ENCODE assay signal across 10 mouse cellular contexts in genomic region chr1:182951298-182951697, GRCm38 (mm10). TPM values are rescaled to one million over a fixed set of nuclear protein-coding genes. Genes with fewer than 3 reads are reported as not detected.
DNase-seq lines count a peak whose midpoint lies in the region; ATAC-seq and TF ChIP-seq lines count a peak whose summit lies in the region.
"Had no signal": no experiment of that assay in that cellular context is flagged by ENCODE, and none has a peak within 500 bp of the region (broad histone marks: within the 10 kb centered on the region; RNA-seq: fewer than 3 reads in every experiment).

No protein-coding gene starts in this region.

- DNase-seq in limb, embryonic 14.5 days (ENCODE audit: low spot score), result peak; percentile 45
- no peak for DNase-seq in limb, embryonic 10.5 days (ENCODE audit: low spot score)
- peak; percentile 59 to 92 for DNase-seq in frontal cortex, adult 2 months (ENCODE audit: extremely low spot score in 1 of 2, low spot score in 1 of 2)
- DNase-seq in layer of hippocampus, adult 9-11 months, result peak; percentile 76
- DNase-seq in right cerebral cortex, adult 2 months (ENCODE audit: low spot score in 2 of 2), result peak; percentile 85 to 87
- no peak for DNase-seq in cerebellum, adult 11-12 months
- DNase-seq in hindbrain, embryonic 11.5 days (ENCODE audit: low spot score), result no peak
- DNase-seq in kidney, postnatal 4 days, result no peak

- H3K27ac ChIP-seq in limb, embryonic 14.5 days (replicated peaks; ENCODE audit: low read depth, low read length), result no peak overlapping the region
- H3K27ac ChIP-seq in limb, embryonic 10.5 days, result no peak overlapping the region
- H3K27ac ChIP-seq in hindbrain, embryonic 11.5 days (ENCODE audit: low read depth, low read length), result no peak overlapping the region
- H3K27ac ChIP-seq: macrophage had no signal

- 73% methylated on average over 9 of the region's 9 CpGs for WGBS in limb, embryonic 14.5 days
- 81% methylated on average over 9 of the region's 9 CpGs for WGBS in limb, embryonic 10.5 days
- 83% methylated on average over 9 of the region's 9 CpGs for WGBS in hindbrain, embryonic 11.5 days

- no peaks in the 10 kb centered on the region for H3K36me3 ChIP-seq in limb, embryonic 14.5 days (ENCODE audit: control insufficient read depth, insufficient read depth, low read length)
- H3K36me3 ChIP-seq in limb, embryonic 10.5 days, result no peaks in the 10 kb centered on the region
- H3K36me3 ChIP-seq in hindbrain, embryonic 11.5 days (ENCODE audit: control insufficient read depth, insufficient read depth, low read length), result no peaks in the 10 kb centered on the region
- H3K36me3 ChIP-seq: G1E had no signal

- H3K9ac ChIP-seq in limb, embryonic 14.5 days (ENCODE audit: low read depth, low read length, severe bottlenecking), result no peak overlapping the region
- no peak overlapping the region for H3K9ac ChIP-seq in hindbrain, embryonic 11.5 days (ENCODE audit: low read depth, low read length)

- TF ChIP-seq POLR2A in limb, embryonic 14.5 days (IDR thresholded peaks at IDR 0.05; ENCODE audit: borderline replicate concordance, extremely low read depth, insufficient read depth, insufficient read length), result no peak

- no peak overlapping the region for H3K4me2 ChIP-seq in limb, embryonic 14.5 days (replicated peaks; ENCODE audit: low read depth, low read length, severe bottlenecking)
- H3K4me2 ChIP-seq in hindbrain, embryonic 11.5 days (replicated peaks; ENCODE audit: low read depth, low read length), result no peak overlapping the region

- peaks cover 12% of the 10 kb centered on the region for H3K4me1 ChIP-seq in limb, embryonic 14.5 days (ENCODE audit: control insufficient read depth, insufficient read depth, low read length)
- peaks cover 30% of the 10 kb centered on the region for H3K4me1 ChIP-seq in limb, embryonic 10.5 days
- H3K4me1 ChIP-seq in hindbrain, embryonic 11.5 days (replicated peaks; ENCODE audit: control insufficient read depth, insufficient read depth, low read length), result no peaks in the 10 kb centered on the region

- H3K27me3 ChIP-seq in limb, embryonic 14.5 days (ENCODE audit: control insufficient read depth, insufficient read depth, low read length), result no peaks in the 10 kb centered on the region
- H3K27me3 ChIP-seq in limb, embryonic 10.5 days (ENCODE audit: low read depth, poor library complexity, severe bottlenecking), result peaks cover 13% of the 10 kb centered on the region
- H3K27me3 ChIP-seq in hindbrain, embryonic 11.5 days (ENCODE audit: control insufficient read depth, insufficient read depth, low read length), result no peaks in the 10 kb centered on the region

- peak; percentile 36; the same call in 1 of the 2 replicates for ATAC-seq in limb, embryonic 14.5 days (ENCODE audit: low FRiP score, low read depth)
- ATAC-seq in hindbrain, embryonic 11.5 days (ENCODE audit: low FRiP score), result no peak

- H3K4me3 ChIP-seq in limb, embryonic 14.5 days (replicated peaks; ENCODE audit: low read length), result no peak overlapping the region
- no peak overlapping the region for H3K4me3 ChIP-seq in limb, embryonic 10.5 days
- H3K4me3 ChIP-seq in hindbrain, embryonic 11.5 days (ENCODE audit: low read depth, low read length), result no peak overlapping the region

- no peaks in the 10 kb centered on the region for H3K9me3 ChIP-seq in limb, embryonic 14.5 days (ENCODE audit: control insufficient read depth, low read length)
- no peaks in the 10 kb centered on the region for H3K9me3 ChIP-seq in limb, embryonic 10.5 days (replicated peaks)
- no peaks in the 10 kb centered on the region for H3K9me3 ChIP-seq in hindbrain, embryonic 11.5 days (ENCODE audit: control insufficient read depth, low read length)

RNA-seq across cellular contexts. Expression of gene Tlr5, which starts 3.3 kb away (rescaled TPM):
- 4.4 and 5.0 TPM in 2 replicates for polyA plus RNA-seq in limb, embryonic 14.5 days (2012; rRNA removed)
- 2.5 and 2.7 TPM in 2 replicates for polyA plus RNA-seq in limb, embryonic 14.5 days (2014; fragmentation: Nextera tagmentation; extraction: Ambion mirVana)
- polyA plus RNA-seq in limb, embryonic 10.5 days (2016; fragmentation: Nextera tagmentation; extraction: Ambion mirVana), result 0.33 and 0.69 TPM in 2 replicates
- polyA plus RNA-seq in frontal cortex, adult 2 months (2012; rRNA removed), result 0.65 and 0.86 TPM in 2 replicates
- polyA plus RNA-seq in hindbrain, embryonic 11.5 days (2014; fragmentation: Nextera tagmentation; extraction: Ambion mirVana), result 0.96 and 1.3 TPM in 2 replicates
- polyA plus RNA-seq: G1E had no signal

Comparison
In these comparisons a context has a peak if more than half of its experiments do, and no peak if none do; other contexts are left out.
1. DNase-seq: peak in limb, embryonic 14.5 days (single experiment), frontal cortex, adult 2 months (2 of 2), layer of hippocampus, adult 9-11 months (single experiment) and right cerebral cortex, adult 2 months (2 of 2); none in limb, embryonic 10.5 days (single experiment), cerebellum, adult 11-12 months (single experiment), hindbrain, embryonic 11.5 days (single experiment) and kidney, postnatal 4 days (0 of 2).